Mouse (Mus musculus): ENCODE data around the gene Klhl21.

GRCm38 (mm10) chr4:152044609-152045008, 36.0 kb downstream of the Klhl21 start:
- TF ChIP-seq CTCF (IDR thresholded peaks at IDR 0.05; ENCODE audit: insufficient read depth, low read depth, low read length) (no peak), POLR2A (IDR thresholded peaks at IDR 0.05; ENCODE audit: insufficient read depth, low read depth, low read length) (no peak)

All from olfactory bulb, adult 2 months (tissue).